Mouse (Mus musculus): ENCODE results near the gene Gm45711. TPM values are rescaled to one million over a fixed set of nuclear protein-coding genes. Genes with fewer than 3 reads are reported as not detected.
A peak's percentile ranks its signal among the peaks of the same experiment; 100 is the strongest.

Gm45711 gene
- total and polyA plus RNA-seq, 3 experiments = not detected

- Histone ChIP-seq H3K27me3 (ENCODE audit: control insufficient read depth in 1 of 2, insufficient read depth in 2 of 2, low read length in 2 of 2) (no peaks in the 10 kb centered on the region), H3K27ac (ENCODE audit: control insufficient read depth, low read depth, low read length) (peak overlapping the region; percentile 75), H3K79me2 (ENCODE audit: control insufficient read depth, insufficient read depth, low read length, poor library complexity) (no peaks in the 10 kb centered on the region), H3K9me3 (replicated peaks; ENCODE audit: insufficient read depth, low read length) (no peaks in the 10 kb centered on the region), H3K9ac (ENCODE audit: control insufficient read depth, low read depth, low read length, poor library complexity, severe bottlenecking) (peak overlapping the region; percentile 20; the same call in 1 of the 2 replicates), H3K4me1 (ENCODE audit: control insufficient read depth in 1 of 2, insufficient read depth in 2 of 2, low read length in 2 of 2) (peaks cover 11 to 40% of the 10 kb centered on the region in 2 experiments), H3K36me3 (ENCODE audit: control insufficient read depth in 1 of 2, insufficient read depth in 2 of 2, low read length in 2 of 2) (peaks cover 0 to 30% of the 10 kb centered on the region in 2 experiments; a peak in 3 of 4 replicates), H3K4me3 (ENCODE audit: control insufficient read depth in 1 of 2, insufficient read depth in 1 of 2, low read depth in 2 of 2, low read length in 2 of 2) (peak overlapping the region; percentile 10 to 28; a peak in 3 of 4 replicates)
- DNase-seq (ENCODE audit: low read depth, low spot score) = peak; percentile 90
- TF ChIP-seq TBP (IDR thresholded peaks at IDR 0.05; ENCODE audit: low read depth, low read length) (no peak), MAFK (IDR thresholded peaks at IDR 0.05; ENCODE audit: borderline replicate concordance, low read depth, low read length) (no peak), BHLHE40 (IDR thresholded peaks at IDR 0.05; ENCODE audit: borderline replicate concordance, low read depth, low read length) (peak; percentile 85), RAD21 (IDR thresholded peaks at IDR 0.05; ENCODE audit: low read depth, low read length) (no peak), ZMIZ1 (IDR thresholded peaks at IDR 0.05; ENCODE audit: low read depth, low read length) (no peak), POLR2AphosphoS2 (IDR thresholded peaks at IDR 0.05; ENCODE audit: low read length) (0 out of 2 replicates have a peak, but pooled peaks have one; percentile 33), EP300 (IDR thresholded peaks at IDR 0.05; ENCODE audit: low read depth in 1 of 2, low read length in 2 of 2) (peak; percentile 88 to 93), HCFC1 (IDR thresholded peaks at IDR 0.05; ENCODE audit: low read depth, low read length) (peak; percentile 54), MAZ (IDR thresholded peaks at IDR 0.05; ENCODE audit: low read depth, low read length) (peak; percentile 92), CHD2 (IDR thresholded peaks at IDR 0.05; ENCODE audit: low read length) (no peak), NELFE (IDR thresholded peaks at IDR 0.05; ENCODE audit: low read depth, low read length) (no peak), SMC3 (IDR thresholded peaks at IDR 0.05; ENCODE audit: low read depth, low read length) (no peak), MXI1 (IDR thresholded peaks at IDR 0.05; ENCODE audit: low read depth, low read length) (no peak; the same call in 1 of the 2 replicates), CTCF (IDR thresholded peaks at IDR 0.05 in 2 of 3, conservative IDR thresholded peaks at IDR 0.05 in 1 of 3; ENCODE audit: control insufficient read depth in 1 of 3, insufficient read depth in 1 of 3, low read depth in 2 of 3, low read length in 3 of 3, poor library complexity in 1 of 3, severe bottlenecking in 1 of 3) (no peak), KAT2A (conservative IDR thresholded peaks at IDR 0.05; ENCODE audit: low read depth, low read length) (no peak), ELF1 (IDR thresholded peaks at IDR 0.05; ENCODE audit: low read depth, low read length) (peak; percentile 78; the same call in 1 of the 2 replicates), ZKSCAN1 (IDR thresholded peaks at IDR 0.05; ENCODE audit: low read depth, low read length) (no peak), SIN3A (IDR thresholded peaks at IDR 0.05; ENCODE audit: low read length) (peak; percentile 61), E2F4 (IDR thresholded peaks at IDR 0.05; ENCODE audit: borderline replicate concordance, low read depth, low read length) (no peak), USF1 (IDR thresholded peaks at IDR 0.05; ENCODE audit: low read depth, low read length) (peak; percentile 72), NRF1 (IDR thresholded peaks at IDR 0.05; ENCODE audit: insufficient read depth, low read depth, low read length, poor library complexity, severe bottlenecking) (no peak), MEF2A (IDR thresholded peaks at IDR 0.05; ENCODE audit: extremely low read depth, insufficient replicate concordance, low read depth, low read length, poor library complexity, severe bottlenecking) (no peak), TCF12 (IDR thresholded peaks at IDR 0.05; ENCODE audit: low read depth, low read length) (peak; percentile 94), GABPA (IDR thresholded peaks at IDR 0.05; ENCODE audit: low read depth, low read length) (no peak), MYC (IDR thresholded peaks at IDR 0.05; ENCODE audit: low read depth, low read length) (0 out of 2 replicates have a peak, but pooled peaks have one; percentile 34), MYB (IDR thresholded peaks at IDR 0.05; ENCODE audit: low read depth, low read length) (0 out of 2 replicates have a peak, but pooled peaks have one; percentile 8), POLR2A (IDR thresholded peaks at IDR 0.05; ENCODE audit: control insufficient read depth in 1 of 2, insufficient read depth in 1 of 2, low read depth in 1 of 2, low read length in 2 of 2, poor library complexity in 1 of 2) (peak in 1 of 2 experiments; percentile 32; a peak in 1 of 4 replicates), ZC3H11A (IDR thresholded peaks at IDR 0.05; ENCODE audit: low read depth, low read length) (no peak), MAX (IDR thresholded peaks at IDR 0.05; ENCODE audit: low read length) (0 out of 2 replicates have a peak, but pooled peaks have one; percentile 48), CHD1 (IDR thresholded peaks at IDR 0.05; ENCODE audit: low read depth, low read length) (no peak), JUND (IDR thresholded peaks at IDR 0.05; ENCODE audit: low read depth, low read length) (no peak), POLR2AphosphoS5 (IDR thresholded peaks at IDR 0.05; ENCODE audit: borderline replicate concordance, low read depth, low read length) (no peak), USF2 (IDR thresholded peaks at IDR 0.05; ENCODE audit: borderline replicate concordance in 1 of 2, insufficient read depth in 1 of 2, low read depth in 1 of 2, low read length in 2 of 2) (no peak), TAL1 (IDR thresholded peaks at IDR 0.05; ENCODE audit: low read length) (peak; percentile 85), RCOR1 (IDR thresholded peaks at IDR 0.05; ENCODE audit: low read depth, low read length) (peak; percentile 88), GATA1 (IDR thresholded peaks at IDR 0.05; ENCODE audit: low read depth, low read length) (peak; percentile 89), ZNF384 (IDR thresholded peaks at IDR 0.05; ENCODE audit: low read depth, low read length) (no peak)
Measured at GRCm38 (mm10) chr8:104239418-104239861, 70.4 kb downstream of the Gm45711 start.

All from MEL (cell line).